Mouse (Mus musculus): ENCODE results near the gene Lzic. TPM values are rescaled to one million over a fixed set of nuclear protein-coding genes. Genes with fewer than 3 reads are reported as not detected.

Gene Lzic
- polyA plus RNA-seq, 1 experiment from 2014 or later = 43.1 TPM

DNA sequence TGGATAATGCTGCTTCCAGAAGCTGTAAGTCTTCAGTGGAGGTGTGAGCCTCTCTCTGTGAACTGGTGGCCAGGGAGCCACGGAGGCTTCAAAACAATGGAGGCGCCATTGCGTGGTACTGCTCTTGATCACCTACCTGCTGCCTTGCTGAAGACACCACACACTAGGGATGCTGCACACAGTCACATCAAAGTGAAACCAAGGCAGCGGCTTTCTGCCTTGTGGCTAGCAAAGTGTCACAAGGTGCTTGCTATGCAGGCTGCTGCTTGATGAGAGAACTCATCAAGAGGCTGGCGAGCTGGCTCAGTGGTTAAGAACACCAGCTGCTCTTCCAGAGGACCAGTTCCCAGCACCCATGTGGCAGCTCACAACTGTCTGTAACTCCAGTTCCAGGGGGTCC, 30.7 kb downstream of the Lzic start:
- H3K9ac ChIP-seq (ENCODE audit: low read depth, low read length) = no peak overlapping the region

DNA sequence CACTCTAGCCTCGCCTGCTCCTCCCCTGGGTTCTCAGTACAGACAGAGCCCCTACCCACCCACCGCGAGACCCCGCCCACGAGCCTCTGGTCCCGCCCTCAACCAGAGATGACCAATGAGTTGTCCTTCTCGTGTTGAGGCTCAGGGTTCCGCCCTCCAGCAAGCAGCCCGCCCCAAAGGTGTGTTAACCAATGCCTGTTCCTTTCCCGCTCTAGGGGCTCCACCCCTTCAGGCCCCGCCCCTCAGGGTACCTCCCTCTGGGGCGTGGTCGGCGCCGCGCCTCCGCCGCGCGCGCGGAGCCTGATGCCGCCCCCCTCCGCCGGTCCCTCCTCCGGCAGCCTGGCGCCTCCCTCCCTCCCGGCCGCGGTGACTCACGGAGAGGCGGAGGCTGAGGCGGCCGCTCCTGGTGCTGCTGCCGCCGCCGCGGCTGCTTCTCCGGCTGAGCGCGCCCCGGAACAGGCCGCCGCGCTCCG, 32.9 kb downstream of the Lzic start, which contains the start of gene Ctnnbip1:
Ctnnbip1 (plus strand) TSS at position 369 of the 473 bp plus-strand sequence.
- peak within 1 kb of the TSS; percentile 94 for H3K4me2 ChIP-seq (ENCODE audit: low read length)
- no peaks in the 10 kb centered on the region for H3K36me3 ChIP-seq (ENCODE audit: control insufficient read depth, insufficient read depth, low read length)
- WGBS = under 1% methylated on average over 39 of the region's 46 CpGs
- peak within 1 kb of the TSS; percentile 88 for H3K4me3 ChIP-seq (ENCODE audit: low read depth, low read length)
- peak; percentile 98 for ATAC-seq
- H3K27me3 ChIP-seq (ENCODE audit: control insufficient read depth, insufficient read depth, low read depth, low read length) = no peaks in the 10 kb centered on the region
- peak within 1 kb of the TSS; percentile 92 for H3K9ac ChIP-seq (ENCODE audit: low read depth, low read length)
- H3K4me1 ChIP-seq (ENCODE audit: control insufficient read depth, insufficient read depth, low read length) = peaks cover 15% of the 10 kb centered on the region
- no peaks in the 10 kb centered on the region for H3K9me3 ChIP-seq (replicated peaks; ENCODE audit: control insufficient read depth, low read length, poor library complexity, severe bottlenecking)
- peak within 1 kb of the TSS; percentile 56 for H3K27ac ChIP-seq (ENCODE audit: low read length)

More for the DNA sequence above, 30.7 kb downstream of the Lzic start:
- ATAC-seq = no peak
- Histone ChIP-seq H3K27me3 (ENCODE audit: control insufficient read depth, insufficient read depth, low read depth, low read length) (no peaks in the 10 kb centered on the region), H3K27ac (ENCODE audit: low read length) (no peak overlapping the region), H3K36me3 (ENCODE audit: control insufficient read depth, insufficient read depth, low read length) (no peaks in the 10 kb centered on the region), H3K4me2 (ENCODE audit: low read length) (no peak overlapping the region), H3K4me3 (ENCODE audit: low read depth, low read length) (no peak overlapping the region), H3K4me1 (ENCODE audit: control insufficient read depth, insufficient read depth, low read length) (peaks cover 17% of the 10 kb centered on the region), H3K9me3 (replicated peaks; ENCODE audit: control insufficient read depth, low read length, poor library complexity, severe bottlenecking) (no peaks in the 10 kb centered on the region)
- WGBS = 84% methylated on average over 5 of the region's 5 CpGs

DNA sequence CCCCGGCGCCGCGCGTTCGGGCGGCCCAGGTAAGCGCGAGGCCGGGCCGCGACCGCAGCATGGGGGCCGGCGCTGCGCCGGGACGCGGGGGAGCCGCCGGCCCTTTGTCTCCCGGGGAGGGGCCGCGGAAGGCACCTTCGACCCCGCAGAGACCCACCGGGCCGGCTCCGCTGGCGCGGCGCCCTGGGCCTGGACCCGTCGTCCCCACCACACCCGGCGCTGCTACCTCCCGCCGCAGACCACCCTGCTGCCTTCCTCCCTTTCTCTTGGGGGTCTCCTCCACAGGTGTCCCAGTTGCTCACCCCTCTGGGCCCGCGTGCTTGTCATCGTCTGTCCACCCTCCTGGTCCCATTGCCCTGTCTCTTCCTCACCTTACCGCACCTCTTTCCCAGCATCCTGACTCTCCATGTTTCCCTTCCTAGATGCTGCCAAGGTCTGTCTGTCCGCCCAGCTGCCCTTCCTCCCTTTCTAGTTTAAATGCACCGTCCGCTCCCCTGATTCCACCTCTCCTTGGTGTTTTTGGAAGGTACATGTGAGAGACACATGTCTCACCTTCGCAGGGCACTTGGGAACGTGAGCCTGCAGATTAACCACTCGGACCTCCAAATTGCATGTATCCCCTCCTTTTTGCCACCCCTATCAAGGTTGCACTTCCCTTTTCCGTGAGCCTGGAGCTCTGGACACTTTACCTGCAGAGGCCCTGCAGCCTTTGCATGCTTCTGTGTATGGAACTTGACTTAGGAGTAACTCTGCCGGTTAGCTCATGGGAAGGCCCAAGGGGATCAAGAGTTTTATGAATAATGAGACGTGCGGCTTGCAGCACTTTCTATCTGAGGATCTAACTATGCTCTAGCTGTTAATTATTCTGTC, 33.6 kb downstream of the Lzic start:
- H3K27ac ChIP-seq (ENCODE audit: low read length) = peak overlapping the region; percentile 56
- no peak for ATAC-seq
- H3K27me3 ChIP-seq (ENCODE audit: control insufficient read depth, insufficient read depth, low read depth, low read length) = no peaks in the 10 kb centered on the region
- peak overlapping the region; percentile 92 for H3K9ac ChIP-seq (ENCODE audit: low read depth, low read length)
- H3K4me3 ChIP-seq (ENCODE audit: low read depth, low read length) = peak overlapping the region; percentile 88
- 1% methylated on average over 38 of the region's 52 CpGs for WGBS
- no peaks in the 10 kb centered on the region for H3K9me3 ChIP-seq (replicated peaks; ENCODE audit: control insufficient read depth, low read length, poor library complexity, severe bottlenecking)
- peaks cover 15% of the 10 kb centered on the region for H3K4me1 ChIP-seq (ENCODE audit: control insufficient read depth, insufficient read depth, low read length)
- peak overlapping the region; percentile 94 for H3K4me2 ChIP-seq (ENCODE audit: low read length)
- H3K36me3 ChIP-seq (ENCODE audit: control insufficient read depth, insufficient read depth, low read length) = no peaks in the 10 kb centered on the region

DNA sequence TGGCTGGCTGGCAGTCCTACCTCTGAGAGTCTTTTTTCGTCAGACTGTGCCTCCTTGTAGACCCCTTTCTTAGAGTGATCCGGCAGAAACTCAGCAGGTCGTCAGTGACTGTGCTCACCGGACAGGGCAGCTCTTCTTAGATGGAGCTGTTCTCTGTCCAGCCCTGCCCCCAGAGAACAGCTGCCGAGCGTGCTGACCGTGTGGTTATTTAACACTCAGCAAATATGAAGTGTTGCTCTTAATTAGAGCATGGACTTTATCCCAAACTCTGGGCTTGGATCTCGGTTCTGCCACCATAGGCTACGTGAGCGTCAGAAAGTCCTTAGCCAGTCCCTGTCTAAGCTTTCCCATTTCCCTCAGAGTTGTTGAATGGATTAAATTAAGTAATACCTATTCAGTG, 36.2 kb downstream of the Lzic start:
- peaks cover 21% of the 10 kb centered on the region for H3K4me1 ChIP-seq (ENCODE audit: control insufficient read depth, insufficient read depth, low read length)
- H3K27ac ChIP-seq (ENCODE audit: low read length) = no peak overlapping the region
- no peak overlapping the region for H3K4me3 ChIP-seq (ENCODE audit: low read depth, low read length)
- ATAC-seq = no peak
- no peak overlapping the region for H3K4me2 ChIP-seq (ENCODE audit: low read length)
- H3K9ac ChIP-seq (ENCODE audit: low read depth, low read length) = no peak overlapping the region
- no peaks in the 10 kb centered on the region for H3K27me3 ChIP-seq (ENCODE audit: control insufficient read depth, insufficient read depth, low read depth, low read length)
- 68% methylated on average over 10 of the region's 10 CpGs for WGBS
- H3K9me3 ChIP-seq (replicated peaks; ENCODE audit: control insufficient read depth, low read length, poor library complexity, severe bottlenecking) = no peaks in the 10 kb centered on the region
- H3K36me3 ChIP-seq (ENCODE audit: control insufficient read depth, insufficient read depth, low read length) = no peaks in the 10 kb centered on the region

DNA sequence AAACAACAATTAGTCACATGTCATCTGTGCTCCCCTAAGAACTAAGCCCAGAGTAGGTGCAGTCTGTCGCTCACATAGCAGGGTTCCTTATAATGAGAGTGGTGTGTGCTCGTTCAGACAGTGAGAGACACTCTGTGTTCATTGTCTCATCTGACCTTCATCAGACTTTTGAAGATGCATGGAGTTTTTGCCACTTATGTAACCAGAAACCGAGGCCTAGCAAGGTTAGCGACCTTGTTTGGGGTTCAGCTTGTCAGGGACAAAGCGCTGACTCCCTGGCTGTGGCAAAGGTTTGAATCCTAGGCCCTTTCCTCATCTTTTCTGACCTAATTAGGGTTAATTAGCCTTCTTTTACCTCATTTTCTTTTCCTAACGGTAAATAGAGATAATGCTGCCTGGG, 38.9 kb downstream of the Lzic start:
- H3K9me3 ChIP-seq (replicated peaks; ENCODE audit: control insufficient read depth, low read length, poor library complexity, severe bottlenecking) = no peaks in the 10 kb centered on the region
- 70% methylated on average over 6 of the region's 6 CpGs for WGBS
- peaks cover 24% of the 10 kb centered on the region for H3K4me1 ChIP-seq (ENCODE audit: control insufficient read depth, insufficient read depth, low read length)

DNA sequence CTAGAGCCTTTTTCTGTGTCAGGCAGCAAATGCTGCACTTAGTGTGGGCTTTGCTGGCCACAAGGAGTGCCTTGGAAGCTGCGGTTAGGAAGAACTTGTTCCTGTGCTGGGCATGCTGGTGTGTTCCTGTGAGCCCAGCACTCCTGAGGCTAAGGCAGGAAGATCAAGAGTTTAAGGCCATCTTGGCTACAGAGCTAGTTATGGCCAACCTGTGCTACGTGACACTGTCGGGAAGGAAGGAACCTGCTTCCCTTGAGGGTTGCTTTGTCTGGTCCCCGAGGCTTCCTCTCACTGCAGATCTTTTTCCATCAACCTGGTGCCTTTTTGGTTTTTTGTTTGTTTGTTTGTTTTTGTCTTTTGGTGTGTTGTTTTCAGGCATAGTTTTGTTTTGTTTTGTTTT, 40.1 kb downstream of the Lzic start:
- no peak overlapping the region for H3K27ac ChIP-seq (ENCODE audit: low read length)
- H3K4me3 ChIP-seq (ENCODE audit: low read depth, low read length) = no peak overlapping the region
- H3K9ac ChIP-seq (ENCODE audit: low read depth, low read length) = no peak overlapping the region
- no peaks in the 10 kb centered on the region for H3K27me3 ChIP-seq (ENCODE audit: control insufficient read depth, insufficient read depth, low read depth, low read length)
- 88% methylated on average over 4 of the region's 4 CpGs for WGBS
- no peaks in the 10 kb centered on the region for H3K36me3 ChIP-seq (ENCODE audit: control insufficient read depth, insufficient read depth, low read length)
- no peak overlapping the region for H3K4me2 ChIP-seq (ENCODE audit: low read length)
- H3K9me3 ChIP-seq (replicated peaks; ENCODE audit: control insufficient read depth, low read length, poor library complexity, severe bottlenecking) = no peaks in the 10 kb centered on the region
- peaks cover 19% of the 10 kb centered on the region for H3K4me1 ChIP-seq (ENCODE audit: control insufficient read depth, insufficient read depth, low read length)
- ATAC-seq = no peak

More for the DNA sequence above, 38.9 kb downstream of the Lzic start:
- H3K4me3 ChIP-seq (ENCODE audit: low read depth, low read length) = no peak overlapping the region
- H3K36me3 ChIP-seq (ENCODE audit: control insufficient read depth, insufficient read depth, low read length) = no peaks in the 10 kb centered on the region
- H3K9ac ChIP-seq (ENCODE audit: low read depth, low read length) = no peak overlapping the region
- H3K27ac ChIP-seq (ENCODE audit: low read length) = no peak overlapping the region
- no peak overlapping the region for H3K4me2 ChIP-seq (ENCODE audit: low read length)
- ATAC-seq = no peak
- no peaks in the 10 kb centered on the region for H3K27me3 ChIP-seq (ENCODE audit: control insufficient read depth, insufficient read depth, low read depth, low read length)

DNA sequence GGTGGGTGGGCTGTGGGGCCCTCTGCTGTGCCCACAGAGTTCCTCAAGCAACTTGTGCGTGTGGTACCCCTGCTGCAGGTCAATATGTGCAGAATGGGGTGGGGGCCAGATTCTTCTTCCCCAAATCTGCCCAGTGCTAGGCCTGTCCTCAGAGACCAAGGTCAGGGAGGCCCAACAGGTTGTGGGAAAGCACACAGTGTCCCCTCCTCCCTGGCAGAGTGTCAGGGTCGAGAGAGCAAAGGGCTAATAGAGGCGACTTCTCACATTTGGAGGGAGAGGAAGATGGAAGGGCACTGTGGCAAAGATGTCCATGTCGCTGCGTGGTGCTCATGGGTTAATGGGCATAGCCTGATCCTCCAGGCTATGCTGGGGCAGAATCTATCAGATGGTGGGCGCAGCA, 40.8 kb downstream of the Lzic start:
- Histone ChIP-seq H3K9me3 (replicated peaks; ENCODE audit: control insufficient read depth, low read length, poor library complexity, severe bottlenecking) (no peaks in the 10 kb centered on the region), H3K36me3 (ENCODE audit: control insufficient read depth, insufficient read depth, low read length) (no peaks in the 10 kb centered on the region), H3K4me2 (ENCODE audit: low read length) (no peak overlapping the region), H3K27ac (ENCODE audit: low read length) (no peak overlapping the region), H3K4me3 (ENCODE audit: low read depth, low read length) (no peak overlapping the region), H3K4me1 (ENCODE audit: control insufficient read depth, insufficient read depth, low read length) (peaks cover 15% of the 10 kb centered on the region), H3K9ac (ENCODE audit: low read depth, low read length) (no peak overlapping the region), H3K27me3 (ENCODE audit: control insufficient read depth, insufficient read depth, low read depth, low read length) (no peaks in the 10 kb centered on the region)
- ATAC-seq = no peak
- 76% methylated on average over 6 of the region's 6 CpGs for WGBS

DNA sequence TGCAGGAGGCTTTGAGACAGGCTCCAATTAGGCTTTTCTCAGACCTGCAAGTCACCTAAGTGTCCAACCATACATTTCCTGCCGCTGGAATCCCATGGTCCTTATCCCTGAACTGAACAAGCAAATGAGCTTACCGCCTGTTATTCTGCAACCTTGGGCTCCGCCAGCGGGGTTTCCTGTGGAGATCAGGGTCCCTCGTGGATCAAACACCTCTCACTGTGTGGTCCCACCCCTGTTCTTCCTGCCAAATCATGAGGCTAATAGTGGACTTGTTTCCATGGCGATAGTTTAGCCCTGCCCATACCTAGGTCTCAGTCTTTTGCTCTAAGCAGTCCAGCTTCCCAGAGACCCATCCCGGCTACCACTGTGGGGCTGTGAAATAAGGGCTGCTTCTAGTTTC, 41.3 kb downstream of the Lzic start:
- peak; percentile 57 for ATAC-seq
- no peak overlapping the region for H3K9ac ChIP-seq (ENCODE audit: low read depth, low read length)
- no peaks in the 10 kb centered on the region for H3K27me3 ChIP-seq (ENCODE audit: control insufficient read depth, insufficient read depth, low read depth, low read length)
- no peaks in the 10 kb centered on the region for H3K9me3 ChIP-seq (replicated peaks; ENCODE audit: control insufficient read depth, low read length, poor library complexity, severe bottlenecking)
- H3K4me2 ChIP-seq (ENCODE audit: low read length) = no peak overlapping the region
- 22% methylated on average over 7 of the region's 7 CpGs for WGBS
- peaks cover 13% of the 10 kb centered on the region for H3K4me1 ChIP-seq (ENCODE audit: control insufficient read depth, insufficient read depth, low read length)
- H3K4me3 ChIP-seq (ENCODE audit: low read depth, low read length) = no peak overlapping the region
- no peaks in the 10 kb centered on the region for H3K36me3 ChIP-seq (ENCODE audit: control insufficient read depth, insufficient read depth, low read length)
- no peak overlapping the region for H3K27ac ChIP-seq (ENCODE audit: low read length)

DNA sequence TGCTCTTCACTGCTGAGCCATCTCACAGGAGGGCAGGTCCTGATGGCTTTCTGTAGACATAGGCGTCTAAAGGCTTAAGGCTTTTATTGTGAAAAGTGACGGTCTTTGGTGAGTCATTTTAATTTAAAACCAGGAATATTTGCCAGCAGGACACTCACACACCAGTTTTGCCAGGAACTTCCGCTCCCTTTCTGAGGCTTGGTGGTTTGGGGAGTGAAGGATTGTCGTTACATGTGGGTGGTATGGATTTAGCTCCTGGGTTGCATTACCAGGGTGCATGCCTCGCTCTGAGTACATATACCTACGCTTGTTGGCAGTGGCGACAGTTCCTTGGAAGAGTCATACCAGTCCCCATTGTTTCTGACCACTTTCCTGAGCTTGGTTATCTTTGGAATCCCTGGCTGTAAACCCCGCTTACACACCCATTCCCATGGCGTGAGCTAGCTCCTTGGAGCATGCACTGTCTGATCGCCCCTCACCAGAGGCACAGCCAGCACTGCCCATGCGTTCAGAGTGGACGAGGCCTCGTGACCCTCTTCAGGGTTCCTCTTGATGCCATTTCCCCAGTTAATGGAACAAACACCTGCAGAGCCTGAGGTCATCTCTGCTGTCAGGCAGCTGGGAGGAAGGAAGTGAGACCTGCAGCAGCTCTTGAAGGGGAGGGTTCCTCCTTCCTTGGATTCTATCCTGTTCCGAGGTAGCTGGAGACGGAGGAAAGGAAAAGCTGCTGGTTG, 42.8 kb downstream of the Lzic start:
- no peak overlapping the region for H3K4me3 ChIP-seq (ENCODE audit: low read depth, low read length)
- no peaks in the 10 kb centered on the region for H3K27me3 ChIP-seq (ENCODE audit: control insufficient read depth, insufficient read depth, low read depth, low read length)
- H3K27ac ChIP-seq (ENCODE audit: low read length) = no peak overlapping the region
- no peak for ATAC-seq
- 81% methylated on average over 15 of the region's 15 CpGs for WGBS
- H3K9me3 ChIP-seq (replicated peaks; ENCODE audit: control insufficient read depth, low read length, poor library complexity, severe bottlenecking) = no peaks in the 10 kb centered on the region
- no peak overlapping the region for H3K4me2 ChIP-seq (ENCODE audit: low read length)
- H3K4me1 ChIP-seq (ENCODE audit: control insufficient read depth, insufficient read depth, low read length) = peaks cover 13% of the 10 kb centered on the region
- no peak overlapping the region for H3K9ac ChIP-seq (ENCODE audit: low read depth, low read length)
- no peaks in the 10 kb centered on the region; the same call in 1 of the 2 replicates for H3K36me3 ChIP-seq (ENCODE audit: control insufficient read depth, insufficient read depth, low read length)
